Mouse (Mus musculus) thymus, postnatal 10 days (tissue): Measurements from ENCODE around the gene Aldh9a1.
"Not testable (repeated sequence)": the region's sequence is repeated elsewhere in the genome, so short reads cannot be mapped to it uniquely, and the experiment has no call there.

Experiments used
- DNase-seq, 2 experiments: peaks; one replicate each; pipeline ENCODE4 v3.0.0; 2021; ENCODE audit warnings: low spot score in 2 of 2

Aldh9a1 gene

GRCm38 (mm10) chr1:167349815-167350596 is at the start of gene Aldh9a1:
Gene Aldh9a1 (plus strand): TSS chr1:167349991.
- peak; percentile 68 to 77 for DNase-seq

- no peak for DNase-seq
These were observed 49.7 kb upstream of the Aldh9a1 start for GRCm38 (mm10) chr1:167300122-167300521.

GRCm38 (mm10) chr1:167305501-167306137 is 44.2 kb upstream of the Aldh9a1 start:
- no peak for DNase-seq

DNA sequence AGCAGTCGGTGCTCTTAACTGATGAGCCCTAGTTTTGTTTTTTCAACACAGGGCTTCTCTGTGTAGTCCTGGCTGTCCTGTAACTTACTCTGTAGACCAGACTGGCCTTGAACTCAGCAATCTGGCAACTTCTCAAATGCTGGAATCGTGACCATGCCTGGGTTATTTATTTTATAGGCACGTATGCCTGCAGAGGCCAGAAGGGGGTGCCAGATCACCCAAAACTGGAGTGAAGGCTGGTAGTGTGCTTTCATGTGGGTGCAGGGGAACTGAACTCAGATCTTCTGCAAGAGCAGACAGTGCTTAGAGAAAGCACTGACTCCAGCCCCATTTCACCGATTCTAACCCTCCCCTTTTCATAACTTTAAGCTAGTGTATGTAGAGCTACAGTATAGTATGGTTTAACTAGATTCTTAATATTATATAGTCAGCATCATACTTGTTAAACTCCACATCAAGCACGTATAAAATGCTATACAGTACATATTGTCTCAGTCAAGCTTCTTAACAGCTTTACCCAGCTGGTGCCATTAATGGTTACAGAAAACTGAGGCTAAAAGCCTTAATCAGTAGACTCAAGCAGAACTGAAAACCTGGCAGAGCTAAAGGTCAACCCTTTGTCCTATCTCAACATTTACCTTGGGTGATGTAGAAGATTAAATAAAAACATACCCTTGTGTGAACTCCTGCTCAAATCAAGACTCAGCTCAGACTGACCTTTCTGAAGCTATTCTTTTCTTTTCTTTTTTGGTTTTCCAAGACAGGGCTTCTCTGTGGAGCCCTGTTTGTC is 43.1 kb upstream of the Aldh9a1 start:
- peak; percentile 67 to 73 for DNase-seq

- DNase-seq: no peak
These were observed 42.1 kb upstream of the Aldh9a1 start for GRCm38 (mm10) chr1:167307674-167308073.

DNA sequence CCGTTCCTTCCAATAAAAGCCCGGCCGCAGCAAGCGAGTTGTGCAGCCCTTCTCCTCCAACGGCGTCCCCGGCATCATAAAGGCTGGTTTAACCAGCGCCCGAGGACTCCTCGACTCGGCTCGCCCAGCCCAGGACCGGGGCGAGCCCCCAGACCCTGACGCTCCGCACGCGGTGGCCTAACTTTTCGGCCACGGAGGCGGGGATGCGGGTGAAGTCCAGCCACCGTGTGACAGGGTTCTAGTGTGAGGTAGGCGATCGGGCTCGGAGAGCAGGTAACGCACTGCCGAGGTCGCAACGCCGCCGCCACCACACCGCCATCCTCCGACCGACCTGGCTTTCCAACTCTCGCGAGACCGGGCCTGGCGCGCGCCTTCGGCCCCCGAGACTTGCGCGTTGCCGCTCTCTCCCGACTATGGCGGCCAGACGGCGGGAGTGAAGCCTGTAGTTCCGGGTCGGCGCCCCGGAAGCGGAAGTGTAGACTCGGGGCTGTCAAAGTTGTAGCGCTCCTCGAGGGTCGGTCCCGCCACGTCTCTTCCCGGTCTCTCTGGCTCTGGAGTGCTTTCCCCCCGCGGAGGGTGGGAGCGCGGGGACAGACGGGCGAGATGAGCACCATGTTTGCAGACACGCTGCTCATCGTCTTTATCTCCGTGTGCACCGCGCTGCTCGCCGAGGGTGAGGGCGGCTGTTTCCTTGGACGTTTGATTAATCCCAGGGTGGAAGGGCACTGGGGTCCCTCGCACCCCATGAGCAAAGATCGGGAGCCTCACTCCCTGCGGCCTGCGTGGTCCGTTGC is 41.3 kb upstream of the Aldh9a1 start, which contains the start of gene Tmco1:
Gene Tmco1 (plus strand): TSS at position 118 of the 794 bp plus-strand sequence.
- DNase-seq: peak; percentile 98 to 99

- no peak for DNase-seq
These were observed 37.4 kb upstream of the Aldh9a1 start for GRCm38 (mm10) chr1:167312367-167312766.

DNA sequence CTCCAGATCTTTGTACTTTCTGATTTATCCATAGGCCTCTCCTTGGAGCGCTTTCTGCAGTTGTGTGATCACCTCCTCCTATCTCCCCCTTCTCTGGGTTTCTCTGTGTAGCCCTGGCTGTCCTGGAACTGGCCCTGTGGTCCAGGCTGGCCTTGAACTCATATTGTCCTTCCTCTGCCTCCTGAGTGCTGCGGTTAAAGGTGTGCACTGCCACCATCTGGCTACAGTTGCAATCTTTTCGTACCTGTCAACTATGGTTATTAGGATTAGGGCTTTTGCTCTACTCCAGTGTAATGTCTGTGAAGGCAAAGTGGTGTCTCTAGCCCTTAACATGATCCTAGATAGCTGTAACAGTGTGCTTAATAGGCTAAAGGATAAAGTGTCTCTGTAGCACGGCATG is 36.6 kb upstream of the Aldh9a1 start:
- DNase-seq: no peak

DNA sequence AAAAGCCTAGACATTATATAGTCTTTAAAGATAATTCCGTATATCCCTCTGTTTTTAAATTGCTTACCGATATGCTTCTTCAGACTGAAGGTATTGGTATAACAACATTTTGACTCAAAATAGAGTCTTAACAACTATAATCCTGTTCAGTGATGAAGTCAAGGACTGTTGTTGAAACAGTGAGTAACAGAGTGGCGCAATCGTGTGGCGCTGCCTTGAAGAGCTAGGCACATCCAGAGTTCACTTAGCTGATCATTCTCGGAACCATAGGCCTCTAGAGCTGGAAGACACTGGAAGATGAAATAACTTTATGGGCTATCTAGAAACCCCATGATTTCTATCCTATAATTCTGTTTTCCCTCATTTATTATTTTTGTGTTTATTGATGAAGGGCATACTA is 28.1 kb upstream of the Aldh9a1 start:
- no peak for DNase-seq

DNA sequence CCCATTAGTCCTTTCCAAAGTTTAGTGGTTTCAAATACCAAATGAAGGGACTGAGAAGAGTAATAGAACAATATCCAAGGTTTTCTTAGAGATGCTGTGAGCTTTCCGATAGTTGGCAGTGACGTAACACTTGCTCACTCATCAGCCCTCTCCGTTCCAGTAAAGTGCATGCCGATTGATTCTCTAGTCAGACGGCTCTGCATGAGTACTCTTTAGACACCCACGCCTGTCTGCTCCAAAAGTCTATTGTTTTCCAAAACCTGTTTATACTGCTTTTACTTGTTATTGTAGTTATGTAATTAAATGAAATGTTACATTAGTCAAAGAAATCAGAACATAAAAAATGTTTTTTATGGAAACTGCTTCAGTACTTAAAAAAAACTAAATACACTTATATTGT is 21.0 kb upstream of the Aldh9a1 start:
- DNase-seq: no peak

DNA sequence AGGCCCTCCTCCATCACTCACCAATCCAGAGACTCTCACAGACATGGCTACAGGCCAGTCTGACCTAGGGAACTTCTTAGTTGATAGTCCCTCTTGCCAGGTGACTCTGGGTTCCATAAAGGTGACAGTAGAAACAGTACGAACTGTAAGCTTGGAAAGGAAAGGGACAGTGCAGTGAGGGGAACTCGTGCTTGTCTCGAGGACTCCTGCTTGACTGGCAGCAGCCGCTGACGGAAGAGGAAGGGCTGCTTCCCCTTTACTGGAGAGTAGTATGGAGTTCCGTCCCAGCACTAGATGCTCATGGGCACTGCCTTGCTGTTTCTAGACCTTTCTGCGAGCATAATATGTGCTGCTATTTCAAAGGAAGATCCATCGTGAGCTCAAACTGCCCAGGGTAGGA is 18.7 kb upstream of the Aldh9a1 start:
- no peak for DNase-seq

DNA sequence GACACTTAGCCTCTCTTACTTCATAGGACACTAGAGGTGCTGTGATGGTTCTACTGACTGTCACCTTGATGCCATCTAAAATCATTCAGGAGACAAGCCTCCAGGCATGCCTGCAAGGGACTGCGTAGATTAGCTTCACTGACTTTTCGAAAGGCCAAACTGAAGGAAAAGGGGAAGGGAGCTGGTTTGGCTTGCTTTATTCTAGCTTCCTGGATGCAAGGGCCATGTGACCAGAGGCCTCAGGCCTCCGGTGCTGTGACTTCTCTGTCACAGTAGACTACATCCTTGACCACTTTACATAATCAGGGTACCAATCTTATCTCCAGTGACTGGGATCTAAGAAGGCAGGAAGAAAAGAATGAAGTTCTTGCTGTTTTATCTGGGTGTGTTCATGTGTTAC is 13.4 kb upstream of the Aldh9a1 start:
- DNase-seq: no peak

- peak; percentile 48 to 76 for DNase-seq
These were observed 12.2 kb upstream of the Aldh9a1 start for GRCm38 (mm10) chr1:167337463-167338095.

DNA sequence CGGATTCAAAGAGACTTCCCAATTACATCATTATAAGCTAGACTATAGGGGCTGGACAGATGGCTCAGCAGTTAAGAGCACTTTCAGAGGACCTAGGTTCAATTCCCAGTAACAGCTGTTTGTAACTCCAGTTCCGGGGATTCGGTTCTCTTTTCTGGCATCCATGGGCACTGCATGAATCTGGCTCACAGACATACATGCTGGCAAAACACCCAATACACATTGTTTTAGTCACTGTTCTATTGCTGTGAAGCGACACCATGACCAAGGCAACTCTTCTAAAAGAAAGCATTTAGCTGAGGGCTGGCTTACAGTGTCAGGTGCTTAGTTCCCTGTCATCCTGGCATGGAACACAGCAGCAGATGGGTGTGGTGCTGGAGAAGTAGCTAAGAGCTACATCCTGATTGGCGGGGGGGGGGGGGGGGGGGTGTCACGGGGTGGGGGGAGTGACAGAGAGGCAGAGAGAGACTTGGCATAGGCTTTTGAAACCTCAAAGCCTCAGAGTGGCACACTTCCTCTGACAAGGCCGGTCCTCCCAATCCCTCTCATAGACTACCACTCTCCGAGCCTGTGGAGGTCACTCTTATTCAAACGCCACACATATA is 10.5 kb upstream of the Aldh9a1 start:
- DNase-seq: no peak

DNA sequence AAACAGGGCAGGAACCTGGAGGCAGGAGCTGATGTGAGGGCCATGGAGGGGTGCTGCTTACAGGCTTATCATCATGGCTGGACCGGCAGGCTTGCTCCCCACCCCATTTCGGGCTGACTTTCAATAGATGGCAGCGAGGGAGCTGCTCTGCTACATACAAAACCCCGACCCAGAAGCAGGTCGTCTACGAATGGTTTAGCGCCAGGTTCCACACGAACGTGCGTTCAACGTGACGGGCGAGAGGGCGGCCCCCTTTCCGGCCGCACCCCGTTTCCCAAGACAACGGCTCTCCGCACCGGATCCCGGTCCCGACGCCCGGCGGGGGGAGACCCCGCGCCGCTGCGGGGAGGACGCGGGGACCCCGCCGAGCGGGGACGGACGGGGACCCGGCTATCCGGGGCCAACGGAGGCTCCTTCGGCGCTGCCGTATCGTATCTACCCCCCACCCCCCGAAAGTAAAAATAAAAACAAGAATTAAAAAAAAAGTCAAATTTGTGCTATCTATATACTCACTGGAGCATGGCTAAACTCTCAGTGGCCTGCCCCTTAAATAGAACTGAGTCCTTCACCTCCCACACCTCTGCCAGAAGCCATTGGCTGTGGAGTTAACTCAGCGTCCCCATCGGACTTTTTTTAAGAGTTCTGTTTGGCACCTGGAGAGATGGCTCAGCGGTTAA is 9.5 kb upstream of the Aldh9a1 start:
- DNase-seq: no peak

DNA sequence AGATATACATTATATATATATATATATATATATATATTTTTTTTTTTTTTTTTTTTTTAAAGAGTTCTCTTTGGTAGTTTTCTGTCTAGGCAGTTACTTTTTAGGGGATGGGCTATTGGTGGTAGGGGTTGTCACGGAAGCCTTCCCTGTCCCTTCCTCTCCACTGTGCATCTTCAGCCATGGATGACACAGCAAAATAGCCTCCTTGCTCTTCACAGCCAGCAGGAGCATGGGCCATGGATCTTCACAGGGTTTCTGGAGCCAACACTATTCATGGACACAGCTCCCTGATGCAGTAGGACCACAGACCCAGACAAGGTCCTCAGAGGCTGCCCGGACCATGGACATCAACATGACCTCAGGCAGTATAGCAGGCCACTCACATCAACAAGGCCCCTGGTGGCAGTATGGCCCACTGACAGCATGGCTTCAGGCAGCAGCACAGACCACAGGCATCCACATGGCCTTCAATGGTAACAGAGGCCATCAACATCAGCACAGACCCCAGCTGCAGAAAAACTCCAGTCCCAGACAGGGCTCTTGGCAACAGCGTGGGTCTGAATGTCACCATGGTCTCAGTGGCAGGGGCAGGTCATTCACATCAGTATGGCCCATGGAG is 8.8 kb upstream of the Aldh9a1 start:
- DNase-seq: no peak

DNA sequence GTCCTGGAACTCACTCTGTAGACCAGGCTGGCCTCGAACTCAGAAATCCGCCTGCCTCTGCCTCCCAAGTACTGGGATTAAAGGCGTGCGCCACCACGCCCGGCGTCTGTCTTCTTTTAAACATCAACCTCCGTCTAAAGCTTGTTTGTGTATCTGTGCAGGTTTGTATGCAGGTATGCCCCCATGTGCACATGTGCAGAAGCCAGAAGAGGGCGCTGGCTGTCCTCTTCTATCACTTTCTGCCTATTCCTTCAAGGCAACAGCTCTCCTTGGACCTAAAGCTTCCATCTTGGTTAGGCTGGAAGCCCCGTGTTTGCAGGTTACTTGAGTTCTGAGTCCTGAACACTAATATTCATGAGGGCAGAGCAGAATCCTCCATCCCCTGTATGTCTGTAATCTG is 7.0 kb upstream of the Aldh9a1 start:
- no peak for DNase-seq

GRCm38 (mm10) chr1:167345994-167346520 is 3.7 kb upstream of the Aldh9a1 start:
- DNase-seq: not testable (repeated sequence)

DNA sequence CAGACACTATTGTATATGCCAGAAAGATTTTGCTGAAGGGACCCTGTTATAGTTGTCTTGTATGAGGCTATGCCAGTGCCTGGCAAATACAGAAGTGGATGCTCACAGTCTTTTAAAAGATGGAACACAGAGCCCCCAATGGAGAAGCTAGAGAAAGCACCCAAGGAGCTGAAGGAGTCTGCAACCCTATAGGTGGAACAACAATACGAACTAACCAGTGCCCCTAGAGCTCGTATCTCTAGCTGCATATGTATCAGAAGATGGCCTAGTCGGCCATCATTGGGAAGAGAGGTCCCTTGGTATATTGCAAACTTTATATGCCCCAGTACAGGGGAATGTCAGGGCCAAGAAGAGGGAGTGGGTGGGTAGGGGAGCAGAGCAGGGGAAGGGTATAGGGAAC is 585 bp upstream of the Aldh9a1 start:
- not testable (repeated sequence) for DNase-seq
